Mouse (Mus musculus) cerebellum, adult 18-20 months (tissue): ENCODE measurements at regions not wholly inside any gene's neighbourhood (a gene's known extent, or its start where the extent isn't known, plus 50 kb on each side); places are given as distances from the start of the nearest gene placed in this dataset.

ENCODE experiments used
- DNase-seq, 2 experiments: peaks; one replicate each; pipeline ENCODE4 v3.0.0; 2021

- DNase-seq, result no peak
These were observed 194.7 kb upstream of the Rfx3 start for GRCm38 (mm10) chr19:28205691-28206090.

- DNase-seq, result no peak
These were observed 192.8 kb upstream of the Rfx3 start for GRCm38 (mm10) chr19:28203719-28204118.

GRCm38 (mm10) chr19:28199385-28199784 is 188.4 kb upstream of the Rfx3 start:
- DNase-seq, result no peak

- DNase-seq, result no peak
These were observed 185.9 kb upstream of the Rfx3 start for GRCm38 (mm10) chr19:28196881-28197280.

GRCm38 (mm10) chr19:28192248-28192647 is 181.3 kb upstream of the Rfx3 start:
- DNase-seq, result no peak

GRCm38 (mm10) chr19:28191428-28192116 is 180.6 kb upstream of the Rfx3 start:
- no peak for DNase-seq

- DNase-seq, result no peak
These were observed 179.3 kb upstream of the Rfx3 start for GRCm38 (mm10) chr19:28190250-28190649.

- no peak for DNase-seq
These were observed 177.4 kb upstream of the Rfx3 start for GRCm38 (mm10) chr19:28188363-28188762.

- no peak for DNase-seq
These were observed 171.6 kb upstream of the Rfx3 start for GRCm38 (mm10) chr19:28182411-28183182.

- DNase-seq, result no peak
These were observed 170.2 kb upstream of the Rfx3 start for GRCm38 (mm10) chr19:28181171-28181570.

GRCm38 (mm10) chr19:28178114-28178513 is 167.1 kb upstream of the Rfx3 start:
- DNase-seq, result no peak

GRCm38 (mm10) chr19:28176821-28177220 is 165.9 kb upstream of the Rfx3 start:
- no peak for DNase-seq

GRCm38 (mm10) chr19:28171836-28172534 is 161.0 kb upstream of the Rfx3 start:
- no peak for DNase-seq

GRCm38 (mm10) chr19:28167451-28168165 is 156.6 kb upstream of the Rfx3 start:
- DNase-seq, result no peak

- DNase-seq, result no peak
These were observed 155.7 kb upstream of the Rfx3 start for GRCm38 (mm10) chr19:28166626-28167025.

- peak; percentile 39 to 53 for DNase-seq
These were observed 155.0 kb upstream of the Rfx3 start for GRCm38 (mm10) chr19:28165901-28166361.

- no peak for DNase-seq
These were observed 152.2 kb upstream of the Rfx3 start for GRCm38 (mm10) chr19:28163195-28163594.

GRCm38 (mm10) chr19:28160582-28160981 is 149.6 kb upstream of the Rfx3 start:
- peak in 1 of 2 experiments; percentile 6 for DNase-seq

- no peak for DNase-seq
These were observed 146.2 kb upstream of the Rfx3 start for GRCm38 (mm10) chr19:28157196-28157595.

- no peak for DNase-seq
These were observed 126.6 kb upstream of the Rfx3 start for GRCm38 (mm10) chr19:28137581-28137980.

- no peak for DNase-seq
These were observed 123.8 kb upstream of the Rfx3 start for GRCm38 (mm10) chr19:28134806-28135205.

- no peak for DNase-seq
These were observed 100.6 kb upstream of the Rfx3 start for GRCm38 (mm10) chr19:28111263-28112180.
